Mouse (Mus musculus): ENCODE data around the gene Secisbp2. TPM values are rescaled to one million over a fixed set of nuclear protein-coding genes. Genes with fewer than 3 reads are reported as not detected.

Secisbp2 gene
- polyA plus RNA-seq (2014; fragmentation: Nextera tagmentation; extraction: Ambion mirVana) = 28.5 and 29.5 TPM in 2 replicates

GRCm38 (mm10) chr13:51651408-51652064 is at the start of gene Secisbp2:
Gene Secisbp2, plus strand, starts transcription at chr13:51651697.
- no peaks in the 10 kb centered on the region for H3K9me3 ChIP-seq (replicated peaks; ENCODE audit: control insufficient read depth, low read length)
- H3K4me1 ChIP-seq (ENCODE audit: control insufficient read depth, insufficient read depth, low read length) = peaks cover 21% of the 10 kb centered on the region
- peaks cover 35% of the 10 kb centered on the region for H3K36me3 ChIP-seq (ENCODE audit: control insufficient read depth, insufficient read depth, low read length)
- H3K27me3 ChIP-seq (replicated peaks; ENCODE audit: control insufficient read depth, insufficient read depth, low read length) = no peaks in the 10 kb centered on the region
- H3K4me3 ChIP-seq (ENCODE audit: low read depth, low read length) = peak within 1 kb of the TSS; percentile 66
- peak; percentile 98 for ATAC-seq
- peak within 1 kb of the TSS; percentile 79 for H3K4me2 ChIP-seq (ENCODE audit: low read length)
- peak within 1 kb of the TSS; percentile 89 for H3K27ac ChIP-seq (ENCODE audit: low read depth, low read length)
- DNase-seq (ENCODE audit: low spot score) = peak; percentile 97
- peak within 1 kb of the TSS; percentile 74 for H3K9ac ChIP-seq (ENCODE audit: low read length)
- WGBS = under 1% methylated on average over 69 of the region's 69 CpGs

GRCm38 (mm10) chr13:51602764-51603163 is 48.7 kb upstream of the Secisbp2 start:
- peak; percentile 40 for ATAC-seq
- H3K4me3 ChIP-seq (ENCODE audit: low read depth, low read length) = peak overlapping the region; percentile 20; the same call in 1 of the 2 replicates
- peak overlapping the region; percentile 52 for H3K4me2 ChIP-seq (ENCODE audit: low read length)
- no peaks in the 10 kb centered on the region for H3K36me3 ChIP-seq (ENCODE audit: control insufficient read depth, insufficient read depth, low read length)
- peaks cover 14% of the 10 kb centered on the region for H3K4me1 ChIP-seq (ENCODE audit: control insufficient read depth, insufficient read depth, low read length)
- peak overlapping the region; percentile 72; the same call in 1 of the 2 replicates for H3K27ac ChIP-seq (ENCODE audit: low read depth, low read length)
- H3K9me3 ChIP-seq (replicated peaks; ENCODE audit: control insufficient read depth, low read length) = no peaks in the 10 kb centered on the region
- WGBS = 61% methylated on average over 8 of the region's 8 CpGs
- H3K27me3 ChIP-seq (replicated peaks; ENCODE audit: control insufficient read depth, insufficient read depth, low read length) = no peaks in the 10 kb centered on the region
- no peak overlapping the region; the same call in 1 of the 2 replicates for H3K9ac ChIP-seq (ENCODE audit: low read length)
- DNase-seq (ENCODE audit: low spot score) = no peak

GRCm38 (mm10) chr13:51603221-51603893 is 48.1 kb upstream of the Secisbp2 start:
- H3K4me2 ChIP-seq (ENCODE audit: low read length) = peak overlapping the region; percentile 52
- DNase-seq (ENCODE audit: low spot score) = peak; percentile 93

GRCm38 (mm10) chr13:51603894-51604244 is 47.6 kb upstream of the Secisbp2 start:
- 29% methylated on average over 4 of the region's 4 CpGs for WGBS
- no peaks in the 10 kb centered on the region for H3K27me3 ChIP-seq (replicated peaks; ENCODE audit: control insufficient read depth, insufficient read depth, low read length)
- no peaks in the 10 kb centered on the region for H3K9me3 ChIP-seq (replicated peaks; ENCODE audit: control insufficient read depth, low read length)
- H3K9ac ChIP-seq (ENCODE audit: low read length) = no peak overlapping the region
- H3K4me2 ChIP-seq (ENCODE audit: low read length) = peak overlapping the region; percentile 52
- no peak overlapping the region; the same call in 1 of the 2 replicates for H3K4me3 ChIP-seq (ENCODE audit: low read depth, low read length)
- peaks cover 14% of the 10 kb centered on the region for H3K4me1 ChIP-seq (ENCODE audit: control insufficient read depth, insufficient read depth, low read length)
- peak overlapping the region; percentile 72 for H3K27ac ChIP-seq (ENCODE audit: low read depth, low read length)
- peak; percentile 67 for ATAC-seq
- H3K36me3 ChIP-seq (ENCODE audit: control insufficient read depth, insufficient read depth, low read length) = no peaks in the 10 kb centered on the region
- peak; percentile 64 for DNase-seq (ENCODE audit: low spot score)

More at GRCm38 (mm10) chr13:51603221-51603893, 48.1 kb upstream of the Secisbp2 start:
- ATAC-seq = peak; percentile 95
- Histone ChIP-seq H3K9me3 (replicated peaks; ENCODE audit: control insufficient read depth, low read length) (no peaks in the 10 kb centered on the region), H3K4me1 (ENCODE audit: control insufficient read depth, insufficient read depth, low read length) (peaks cover 14% of the 10 kb centered on the region), H3K9ac (ENCODE audit: low read length) (peak overlapping the region; percentile 13; the same call in 1 of the 2 replicates), H3K4me3 (ENCODE audit: low read depth, low read length) (peak overlapping the region; percentile 20), H3K36me3 (ENCODE audit: control insufficient read depth, insufficient read depth, low read length) (no peaks in the 10 kb centered on the region), H3K27ac (ENCODE audit: low read depth, low read length) (peak overlapping the region; percentile 72), H3K27me3 (replicated peaks; ENCODE audit: control insufficient read depth, insufficient read depth, low read length) (no peaks in the 10 kb centered on the region)
- WGBS = 7% methylated on average over 16 of the region's 16 CpGs

- Histone ChIP-seq H3K4me1 (ENCODE audit: control insufficient read depth, insufficient read depth, low read length) (peaks cover 5% of the 10 kb centered on the region; the same call in 1 of the 2 replicates), H3K27ac (ENCODE audit: low read depth, low read length) (no peak overlapping the region), H3K9me3 (replicated peaks; ENCODE audit: control insufficient read depth, low read length) (no peaks in the 10 kb centered on the region), H3K9ac (ENCODE audit: low read length) (no peak overlapping the region), H3K4me2 (ENCODE audit: low read length) (no peak overlapping the region), H3K4me3 (ENCODE audit: low read depth, low read length) (no peak overlapping the region), H3K27me3 (replicated peaks; ENCODE audit: control insufficient read depth, insufficient read depth, low read length) (no peaks in the 10 kb centered on the region), H3K36me3 (ENCODE audit: control insufficient read depth, insufficient read depth, low read length) (no peaks in the 10 kb centered on the region)
- WGBS = 93% methylated on average over 5 of the region's 7 CpGs
- no peak for DNase-seq (ENCODE audit: low spot score)
- no peak for ATAC-seq
Measured at GRCm38 (mm10) chr13:51609231-51609630, 42.3 kb upstream of the Secisbp2 start.

GRCm38 (mm10) chr13:51611060-51611459 is 40.4 kb upstream of the Secisbp2 start:
- Histone ChIP-seq H3K9me3 (replicated peaks; ENCODE audit: control insufficient read depth, low read length) (no peaks in the 10 kb centered on the region), H3K9ac (ENCODE audit: low read length) (no peak overlapping the region), H3K4me2 (ENCODE audit: low read length) (no peak overlapping the region), H3K27me3 (replicated peaks; ENCODE audit: control insufficient read depth, insufficient read depth, low read length) (no peaks in the 10 kb centered on the region), H3K27ac (ENCODE audit: low read depth, low read length) (no peak overlapping the region), H3K36me3 (ENCODE audit: control insufficient read depth, insufficient read depth, low read length) (no peaks in the 10 kb centered on the region), H3K4me1 (ENCODE audit: control insufficient read depth, insufficient read depth, low read length) (peaks cover 4% of the 10 kb centered on the region; the same call in 1 of the 2 replicates), H3K4me3 (ENCODE audit: low read depth, low read length) (no peak overlapping the region)
- WGBS = 14% methylated on average over 9 of the region's 9 CpGs
- DNase-seq (ENCODE audit: low spot score) = no peak
- ATAC-seq = no peak

GRCm38 (mm10) chr13:51611500-51611899 is 40.0 kb upstream of the Secisbp2 start:
- H3K27ac ChIP-seq (ENCODE audit: low read depth, low read length) = no peak overlapping the region
- peak; percentile 50 for DNase-seq (ENCODE audit: low spot score)
- H3K4me2 ChIP-seq (ENCODE audit: low read length) = no peak overlapping the region
- no peaks in the 10 kb centered on the region for H3K9me3 ChIP-seq (replicated peaks; ENCODE audit: control insufficient read depth, low read length)
- peaks cover 6% of the 10 kb centered on the region; the same call in 1 of the 2 replicates for H3K4me1 ChIP-seq (ENCODE audit: control insufficient read depth, insufficient read depth, low read length)
- WGBS = 18% methylated on average over 5 of the region's 5 CpGs
- no peak overlapping the region for H3K9ac ChIP-seq (ENCODE audit: low read length)
- H3K36me3 ChIP-seq (ENCODE audit: control insufficient read depth, insufficient read depth, low read length) = no peaks in the 10 kb centered on the region
- no peak for ATAC-seq
- no peak overlapping the region for H3K4me3 ChIP-seq (ENCODE audit: low read depth, low read length)
- H3K27me3 ChIP-seq (replicated peaks; ENCODE audit: control insufficient read depth, insufficient read depth, low read length) = no peaks in the 10 kb centered on the region

- Histone ChIP-seq H3K4me3 (ENCODE audit: low read depth, low read length) (no peak overlapping the region), H3K36me3 (ENCODE audit: control insufficient read depth, insufficient read depth, low read length) (no peaks in the 10 kb centered on the region), H3K9me3 (replicated peaks; ENCODE audit: control insufficient read depth, low read length) (no peaks in the 10 kb centered on the region), H3K27me3 (replicated peaks; ENCODE audit: control insufficient read depth, insufficient read depth, low read length) (no peaks in the 10 kb centered on the region), H3K27ac (ENCODE audit: low read depth, low read length) (no peak overlapping the region), H3K4me2 (ENCODE audit: low read length) (no peak overlapping the region), H3K9ac (ENCODE audit: low read length) (no peak overlapping the region), H3K4me1 (ENCODE audit: control insufficient read depth, insufficient read depth, low read length) (peaks cover 10% of the 10 kb centered on the region; the same call in 1 of the 2 replicates)
- DNase-seq (ENCODE audit: low spot score) (no peak), ATAC-seq (no peak)
- WGBS = 67% methylated on average over 10 of the region's 10 CpGs
Measured at GRCm38 (mm10) chr13:51615815-51616214, 35.7 kb upstream of the Secisbp2 start.
